Mouse (Mus musculus): Measurements from ENCODE around the gene Pde7b.

DNA sequence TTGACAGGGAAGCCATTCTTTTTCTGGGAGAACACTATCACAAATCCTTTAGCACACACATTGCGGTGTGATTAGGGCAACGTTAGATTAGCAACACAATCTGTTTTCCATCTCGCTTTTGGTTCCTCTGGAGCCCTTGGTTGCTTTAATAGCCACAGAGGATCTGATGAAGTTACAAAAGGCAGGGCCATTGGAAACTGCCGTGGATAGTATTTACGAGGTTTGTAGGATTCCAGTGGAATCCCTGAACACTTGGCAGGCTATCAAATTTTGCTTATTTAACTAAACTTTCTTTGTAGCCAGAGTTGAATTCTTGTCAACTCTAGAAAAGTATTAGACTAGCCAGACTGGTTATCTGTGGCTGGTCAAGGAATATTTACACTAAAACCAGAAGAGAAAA, 330.1 kb downstream of the Pde7b start:
- TF ChIP-seq CTCF (IDR thresholded peaks at IDR 0.05; ENCODE audit: low read depth) (no peak), EP300 (optimal IDR thresholded peaks at IDR 0.05) (no peak)
